ENCODE assay signal across 27 mouse cellular contexts in the genomic region with DNA sequence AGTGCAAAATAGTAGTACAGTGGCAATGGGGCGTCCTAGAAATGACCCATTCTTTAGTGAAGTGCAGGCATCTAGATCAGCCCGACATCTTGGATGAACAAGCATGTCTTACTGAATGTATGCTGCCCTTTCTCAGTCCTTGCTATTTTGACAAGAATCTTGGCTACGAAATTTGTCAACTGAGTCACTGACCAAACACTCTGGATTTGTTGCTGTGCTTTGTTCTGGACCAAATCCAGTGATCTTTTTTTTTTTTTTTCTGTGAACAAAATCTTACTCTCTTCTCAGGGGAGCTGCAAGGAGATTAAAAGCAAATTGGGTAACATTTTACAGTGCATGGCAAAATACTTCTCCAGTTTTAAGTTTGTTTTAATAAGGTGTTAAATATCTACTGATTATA.
"Had no signal": no experiment of that assay in that cellular context is flagged by ENCODE, and none has a peak within 500 bp of the region (broad histone marks: within the 10 kb centered on the region; RNA-seq: fewer than 3 reads in every experiment).

No protein-coding gene starts in this region.

- H3K27me3 ChIP-seq: heart, embryonic 12.5 days; hindbrain, embryonic 12.5 days; intestine, embryonic 15.5 days; limb, embryonic 12.5 days; liver, embryonic 13.5 days; liver, embryonic 15.5 days had no signal

- H3K4me1 ChIP-seq: heart, embryonic 10.5 days; heart, embryonic 12.5 days; hindbrain, embryonic 10.5 days; hindbrain, embryonic 12.5 days; intestine, embryonic 15.5 days; limb, embryonic 10.5 days; limb, embryonic 12.5 days; liver, embryonic 13.5 days; liver, embryonic 15.5 days had no signal

- H3K4me3 ChIP-seq: heart, adult 2 months; heart, embryonic 10.5 days; heart, embryonic 12.5 days; hindbrain, embryonic 10.5 days; hindbrain, embryonic 12.5 days; intestine, embryonic 15.5 days; layer of hippocampus, adult 2 months; left cerebral cortex, adult 2 months; limb, embryonic 10.5 days; limb, embryonic 12.5 days; liver, embryonic 13.5 days; liver, embryonic 15.5 days had no signal

- H3K27ac ChIP-seq: heart, adult 2 months; heart, embryonic 10.5 days; hindbrain, embryonic 10.5 days; hindbrain, embryonic 12.5 days; hindbrain, embryonic 14.5 days; intestine, embryonic 15.5 days; layer of hippocampus, adult 2 months; left cerebral cortex, adult 2 months; limb, embryonic 10.5 days; limb, embryonic 12.5 days; liver, embryonic 13.5 days; liver, embryonic 15.5 days had no signal

- H3K9ac ChIP-seq: heart, embryonic 12.5 days; hindbrain, embryonic 12.5 days; hindbrain, embryonic 14.5 days; intestine, embryonic 15.5 days; limb, embryonic 12.5 days; liver, embryonic 13.5 days; liver, embryonic 15.5 days; liver, postnatal 0 days had no signal

- ATAC-seq: inflammation-experienced regulatory T-cells, adult 6 months; intestine, embryonic 15.5 days; liver, postnatal 0 days had no signal

- H3K4me2 ChIP-seq: heart, embryonic 12.5 days; hindbrain, embryonic 12.5 days; hindbrain, embryonic 14.5 days; intestine, embryonic 15.5 days; limb, embryonic 12.5 days; liver, embryonic 11.5 days; liver, embryonic 13.5 days; liver, embryonic 15.5 days had no signal

- H3K36me3 ChIP-seq: heart, embryonic 10.5 days; heart, embryonic 12.5 days; hindbrain, embryonic 10.5 days; hindbrain, embryonic 12.5 days; intestine, embryonic 15.5 days; limb, embryonic 10.5 days; limb, embryonic 12.5 days; liver, embryonic 13.5 days; liver, embryonic 15.5 days had no signal

- H3K9me3 ChIP-seq: heart, embryonic 10.5 days; heart, embryonic 12.5 days; hindbrain, embryonic 10.5 days; hindbrain, embryonic 12.5 days; intestine, embryonic 15.5 days; limb, embryonic 10.5 days; limb, embryonic 12.5 days; liver, embryonic 13.5 days; liver, embryonic 15.5 days had no signal

- DNase-seq: gastrocnemius, postnatal 14 days; gastrocnemius, postnatal 36 days; heart, adult 11 months; heart, adult 2 months; heart, postnatal 10 days; heart, postnatal 4 days; kidney, adult 11 months; kidney, adult 8-10 months; kidney, postnatal 10 days; kidney, postnatal 25 days; kidney, postnatal 4 days; liver; liver, embryonic 13.5 days; liver, postnatal 0 days had no signal
